Mouse (Mus musculus) ovary, adult 18-20 months (tissue): ENCODE measurements at regions not wholly inside any gene's neighbourhood (a gene's known extent, or its start where the extent isn't known, plus 50 kb on each side); places are given as distances from the start of the nearest gene placed in this dataset.

Experiments used
- DNase-seq: peaks from one replicate; pipeline ENCODE4 v3.0.0; 2022; ENCODE audit warnings: low spot score, mixed read lengths

GRCm38 (mm10) chr15:7005142-7005541 is 85.3 kb upstream of the Lifr start:
- DNase-seq, result no peak

GRCm38 (mm10) chr15:7006271-7006670 is 84.1 kb upstream of the Lifr start:
- DNase-seq, result no peak

GRCm38 (mm10) chr15:7008725-7009380 is 81.6 kb upstream of the Lifr start:
- DNase-seq, result no peak

- no peak for DNase-seq
These were observed 79.3 kb upstream of the Lifr start for GRCm38 (mm10) chr15:7010966-7011695.

- DNase-seq, result no peak
These were observed 78.7 kb upstream of the Lifr start for GRCm38 (mm10) chr15:7011696-7012070.

- no peak for DNase-seq
These were observed 78.0 kb upstream of the Lifr start for GRCm38 (mm10) chr15:7012446-7012845.

GRCm38 (mm10) chr15:7013047-7013446 is 77.4 kb upstream of the Lifr start:
- DNase-seq, result no peak

- no peak for DNase-seq
These were observed 75.4 kb upstream of the Lifr start for GRCm38 (mm10) chr15:7014984-7015383.

- no peak for DNase-seq
These were observed 74.4 kb upstream of the Lifr start for GRCm38 (mm10) chr15:7016018-7016417.

GRCm38 (mm10) chr15:7017281-7017845 is 73.1 kb upstream of the Lifr start:
- DNase-seq, result no peak

- no peak for DNase-seq
These were observed 67.8 kb upstream of the Lifr start for GRCm38 (mm10) chr15:7022660-7023059.

GRCm38 (mm10) chr15:7025194-7025593 is 65.2 kb upstream of the Lifr start:
- DNase-seq, result no peak

GRCm38 (mm10) chr15:7031297-7032043 is 58.9 kb upstream of the Lifr start:
- DNase-seq, result no peak

GRCm38 (mm10) chr15:7037475-7037874 is 52.9 kb upstream of the Lifr start:
- DNase-seq, result no peak

- peak; percentile 77 for DNase-seq
These were observed 51.3 kb upstream of the Lifr start for GRCm38 (mm10) chr15:7039119-7039518.

GRCm38 (mm10) chr15:7039825-7040224 is 50.6 kb upstream of the Lifr start:
- no peak for DNase-seq
